Mouse (Mus musculus) kidney, adult 2 months (tissue): ENCODE results near the gene Gm9603. TPM values are rescaled to one million over a fixed set of nuclear protein-coding genes. Genes with fewer than 3 reads are reported as not detected.
"Not testable (repeated sequence)": the region's sequence is repeated elsewhere in the genome, so short reads cannot be mapped to it uniquely, and the experiment has no call there.

Experiments used
- DNase-seq: peaks from one replicate; pipeline ENCODE4 v3.0.0; 2021
- H3K27ac ChIP-seq: fragments of 200-500 bp; 2 replicates; pipeline ENCODE4 v1.5.1; 2012; ENCODE audit warnings: low read depth, low read length, control low read depth, inconsistent platforms; ENCODE audit not compliant: insufficient read depth
- H3K27me3 ChIP-seq: fragments of 200-500 bp; replicated peaks from 2 replicates; pipeline ENCODE4 v1.6.1; 2012; ENCODE audit warnings: mild to moderate bottlenecking, moderate library complexity, low read length, inconsistent platforms; ENCODE audit not compliant: control insufficient read depth, insufficient read depth
- H3K36me3 ChIP-seq: fragments of 200-500 bp; 2 replicates; pipeline ENCODE4 v1.6.1; 2012; ENCODE audit warnings: mild to moderate bottlenecking, moderate library complexity, low read length, inconsistent platforms; ENCODE audit not compliant: control insufficient read depth, insufficient read depth
- H3K4me1 ChIP-seq: fragments of 200-500 bp; 2 replicates; pipeline ENCODE4 v1.6.1; 2011; ENCODE audit warnings: low read length; ENCODE audit not compliant: control insufficient read depth, insufficient read depth
- H3K4me3 ChIP-seq: fragments of 200-500 bp; 2 replicates; pipeline ENCODE4 v1.5.1; 2011; ENCODE audit warnings: mild to moderate bottlenecking, low read depth, low read length, control low read depth; ENCODE audit not compliant: insufficient read depth
- WGBS: fragments of 180-500 bp; shearing (Covaris S2); methylation state at CpG from one replicate; pipeline ENCODE4 v1.1.7; 2018; 5-methylcytosine and 5-hydroxymethylcytosine counted together
- polyA plus RNA-seq: library from polyadenylated mRNA; depleted of rRNA; stranded (reverse); fragments of >200 nt; gene quantifications from 2 replicates; pipeline ENCODE4 v1.2.3, GENCODE M21; 2012; rRNA removed

Gene Gm9603
- polyA plus RNA-seq = not detected in 2 replicates

- H3K36me3 ChIP-seq, H3K4me3 ChIP-seq, H3K4me1 ChIP-seq, DNase-seq, H3K27ac ChIP-seq, H3K27me3 ChIP-seq: not testable (repeated sequence)
- no CpG with 5 or more reads among the region's 2 CpGs for WGBS
These were observed at the start of gene Gm9603 for GRCm38 (mm10) chr14:5687357-5687756. Gene Gm9603 (minus strand): TSS chr14:5687457.

- H3K27ac ChIP-seq, H3K4me3 ChIP-seq, H3K4me1 ChIP-seq, DNase-seq, H3K36me3 ChIP-seq, H3K27me3 ChIP-seq: not testable (repeated sequence)
- WGBS = no CpG with 5 or more reads among the region's 1 CpGs
These were observed 54.3 kb downstream of the Gm9603 start, which contains the start of gene Gm8265 for GRCm38 (mm10) chr14:5632928-5633327. Gene Gm8265 (minus strand): TSS chr14:5633028.

Other genes starting within 250 kb of the Gm9603 start
- gene Gm3194, start 232.0 kb downstream of the Gm9603 start, polyA plus RNA-seq = not detected in 2 replicates
- gene Gm8246, start 209.6 kb downstream of the Gm9603 start, polyA plus RNA-seq = not detected in 2 replicates
- not detected in 2 replicates for gene Gm3187, start 203.2 kb downstream of the Gm9603 start, polyA plus RNA-seq
- gene Gm3488, start 185.8 kb downstream of the Gm9603 start, polyA plus RNA-seq = not detected in 2 replicates
- gene Gm3532, start 149.0 kb downstream of the Gm9603 start, polyA plus RNA-seq = not detected in 2 replicates
- not detected in 2 replicates for gene Gm8265, start 54.4 kb downstream of the Gm9603 start, polyA plus RNA-seq
- 0.04 and 0.11 TPM in 2 replicates for gene Gm3373, start 54.1 kb upstream of the Gm9603 start, polyA plus RNA-seq
- gene Gm3383, start 120.5 kb upstream of the Gm9603 start, polyA plus RNA-seq = not detected in 2 replicates
- not detected in 2 replicates for gene Gm3424, start 142.9 kb upstream of the Gm9603 start, polyA plus RNA-seq
- not detected in 2 replicates for gene Gm8237, start 192.9 kb upstream of the Gm9603 start, polyA plus RNA-seq